Mouse (Mus musculus) Patski (cell line): ENCODE results near the gene Rps4x. TPM values are rescaled to one million over a fixed set of nuclear protein-coding genes. Genes with fewer than 3 reads are reported as not detected.

Experiments
- ATAC-seq: fragments of 100-300 bp; one replicate; pipeline ENCODE4 v1.8.0; 2021
- CTCF ChIA-PET: fragments of 350-600 bp; sonication (Branson Sonifier 250); formaldehyde crosslinking; loops from one replicate; lab custom pipeline; 2022; ENCODE audit warnings: inconsistent platforms; lab: Charles Lee
- POLR2A ChIA-PET: fragments of 350-600 bp; sonication (Branson Sonifier 250); formaldehyde crosslinking; loops from one replicate; lab custom pipeline; 2022; ENCODE audit warnings: antibody characterized with exemption, inconsistent platforms; lab: Charles Lee
- DNase-seq: peaks from one replicate; pipeline ENCODE4 v3.0.0-alpha.2; 2011; ENCODE audit warnings: low read depth, low spot score
- H3K27me3 ChIP-seq: fragments of 371-371 bp; one replicate; pipeline ENCODE4 v1.5.1; 2021
- CTCF ChIP-seq: fragments of 100-300 bp; IDR thresholded peaks from one replicate; pipeline ENCODE4 v1.5.1; 2021
- in situ Hi-C: fragments of 300-500 bp; cut with MboI; formaldehyde crosslinking; loops from 3 replicates; pipeline ENCODE4 v1.11.1; 2018; ENCODE audit warnings: low pct_unique_long_range_greater_than_20kb, mixed read lengths
- polyA plus RNA-seq: library from polyadenylated mRNA; unstranded; gene quantifications from one replicate; pipeline ENCODE4 v1.2.3, GENCODE M21; 2021

Rps4x gene
- polyA plus RNA-seq, 1 experiment from 2014 or later = 1,274 TPM

DNA sequence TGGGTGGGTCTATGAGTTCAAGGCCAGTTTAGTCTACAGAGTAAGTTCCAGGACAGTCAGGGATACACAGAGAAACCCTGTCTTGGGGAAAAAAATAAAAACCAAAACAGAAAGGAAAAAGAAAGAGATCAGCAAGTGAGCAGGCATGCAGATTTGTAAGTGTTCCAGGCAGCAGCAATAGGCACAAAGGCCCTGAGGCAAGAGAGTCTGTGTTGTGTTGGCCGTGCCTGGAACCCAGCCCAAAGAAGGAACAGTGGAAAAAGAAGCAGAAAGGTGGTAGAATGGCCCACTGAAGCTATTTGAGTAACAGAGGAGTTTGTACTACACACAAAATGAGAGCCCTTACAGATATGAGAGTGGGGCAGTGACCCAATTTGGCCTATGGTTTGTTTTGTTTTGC lies 19.5 kb downstream of the Rps4x start:
- in situ Hi-C loops = no loop called here
- DNase-seq (no peak), ATAC-seq (no peak)
- CTCF ChIA-PET = no interaction called here
- POLR2A ChIA-PET = no interaction called here
- no peak for TF ChIP-seq CTCF
- H3K27me3 ChIP-seq = peaks cover 10% of the 10 kb centered on the region

DNA sequence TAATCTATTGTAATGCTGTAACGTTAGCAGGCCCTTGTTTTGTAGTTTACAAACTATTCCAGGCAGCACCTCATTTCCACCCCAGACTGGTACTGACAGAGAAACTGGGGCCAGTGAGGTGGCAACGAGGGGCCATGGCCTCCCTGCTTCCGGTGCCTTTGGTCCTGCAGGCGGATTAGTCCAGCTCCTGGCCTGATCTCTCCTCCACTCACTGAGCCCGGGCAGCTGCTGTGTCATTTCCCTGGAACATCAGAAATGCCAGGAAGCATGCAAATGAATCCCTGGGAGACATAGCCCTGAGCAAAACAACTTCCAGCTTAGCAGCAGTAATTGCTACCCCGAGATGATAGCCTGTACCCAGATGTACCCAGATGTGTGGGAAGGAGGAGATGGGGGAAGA lies 22.2 kb downstream of the Rps4x start:
- CTCF ChIA-PET = no interaction called here
- no peak for TF ChIP-seq CTCF
- POLR2A ChIA-PET = interaction anchor here (1.2 kb wide), 1 partner anchor 22 kb away, joined by 4 read pairs; the partner anchor contains the start of gene Rps4x
- ATAC-seq (peak; percentile 35), DNase-seq (no peak)
- in situ Hi-C loops = no loop called here
- H3K27me3 ChIP-seq = peaks cover 3% of the 10 kb centered on the region

DNA sequence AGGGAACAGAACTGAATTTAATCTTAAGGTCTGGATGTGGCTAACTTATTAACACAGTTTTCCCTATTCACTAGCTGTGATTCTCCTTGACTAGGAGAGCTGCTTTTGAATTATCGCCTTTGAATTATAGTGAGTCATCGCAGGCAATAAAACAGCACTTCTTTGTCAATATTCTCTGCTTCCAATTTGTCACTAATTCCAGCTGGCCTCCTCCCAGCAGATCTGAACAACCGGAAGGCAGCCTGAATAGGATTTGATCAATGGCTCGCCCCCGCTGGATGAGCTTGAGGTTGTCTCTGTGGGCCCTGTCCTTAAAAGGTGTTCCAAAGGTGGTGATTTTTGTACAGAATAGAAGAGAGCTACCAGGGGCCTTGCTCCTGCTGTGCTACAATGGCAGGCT lies 22.7 kb downstream of the Rps4x start:
- H3K27me3 ChIP-seq = peaks cover 3% of the 10 kb centered on the region
- DNase-seq (no peak), ATAC-seq (no peak)
- POLR2A ChIA-PET = interaction anchor here (1.2 kb wide), 1 partner anchor 22 kb away, joined by 4 read pairs; the partner anchor contains the start of gene Rps4x
- TF ChIP-seq CTCF = no peak
- in situ Hi-C loops = no loop called here
- CTCF ChIA-PET = no interaction called here

DNA sequence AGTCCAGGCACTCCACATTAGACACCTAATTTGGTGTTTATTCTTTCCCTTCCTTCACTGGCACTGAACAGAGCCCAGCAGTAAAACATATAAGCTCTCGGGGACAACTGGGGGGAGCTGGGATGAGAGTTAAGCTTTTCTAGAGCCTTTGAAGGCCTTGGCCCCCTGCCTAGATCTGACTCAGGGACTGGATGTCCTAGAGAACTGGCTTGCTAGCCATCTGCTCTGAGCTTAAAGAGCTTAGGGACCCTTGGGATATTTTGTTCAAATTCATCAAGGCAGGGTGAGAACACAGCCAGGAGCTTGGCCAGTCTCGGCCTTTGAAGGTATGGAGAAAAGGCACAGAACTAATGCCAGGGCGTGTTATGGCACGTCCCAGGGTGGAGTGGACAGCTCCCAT lies 25.7 kb downstream of the Rps4x start:
- H3K27me3 ChIP-seq = peaks cover 3% of the 10 kb centered on the region
- ATAC-seq = no peak
- in situ Hi-C loops = no loop called here
- POLR2A ChIA-PET = no interaction called here
- TF ChIP-seq CTCF = no peak
- no peak for DNase-seq
- CTCF ChIA-PET = interaction anchor here (1.0 to 1.4 kb wide), 2 partner anchors 8 to 25 kb away, joined by 3 to 4 read pairs; partner anchors contain the start of gene Rps4x

DNA sequence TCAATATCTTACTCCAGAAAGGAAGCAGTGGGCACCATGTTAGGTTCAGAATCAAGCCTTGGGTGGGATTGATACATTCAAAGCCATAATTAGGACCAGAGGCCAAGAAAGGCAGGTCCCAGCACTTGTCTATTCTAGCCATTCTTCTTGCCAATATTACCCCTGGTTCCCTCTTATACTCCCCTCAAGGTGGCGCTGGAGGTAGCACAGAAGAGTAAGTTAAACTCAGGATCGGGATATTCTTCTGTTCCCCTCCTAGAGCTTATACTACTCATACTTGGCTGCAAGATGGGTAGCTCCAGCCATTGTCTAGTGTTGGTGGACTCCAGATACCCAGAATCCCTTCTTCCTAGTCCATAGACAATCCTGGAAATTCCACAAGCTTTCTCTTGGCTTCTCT lies 26.1 kb downstream of the Rps4x start:
- TF ChIP-seq CTCF = no peak
- DNase-seq (no peak), ATAC-seq (no peak)
- in situ Hi-C loops = no loop called here
- CTCF ChIA-PET = interaction anchor here (1.0 to 1.4 kb wide), 2 partner anchors 9 to 26 kb away, joined by 3 to 4 read pairs; partner anchors contain the start of gene Rps4x
- H3K27me3 ChIP-seq = peaks cover 3% of the 10 kb centered on the region
- POLR2A ChIA-PET = no interaction called here

DNA sequence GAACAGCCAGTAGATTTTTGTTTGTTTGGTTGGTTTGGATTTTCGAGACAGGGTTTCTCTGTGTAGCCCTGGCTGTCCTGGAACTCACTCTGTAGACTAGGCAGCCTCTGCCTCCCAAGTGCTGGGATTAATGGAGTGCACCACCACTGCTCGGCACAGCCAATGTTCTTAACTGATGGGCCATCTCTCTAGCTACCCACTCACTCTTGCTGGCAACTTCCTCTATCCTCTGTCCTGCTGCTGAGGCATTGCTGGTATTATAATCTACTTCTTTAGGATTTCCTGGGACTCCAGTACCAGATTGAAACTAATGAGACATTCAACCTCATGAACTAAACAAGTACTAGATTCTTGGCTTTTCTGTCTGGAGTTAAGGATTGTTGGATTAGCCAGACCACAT lies 28.7 kb downstream of the Rps4x start:
- TF ChIP-seq CTCF = no peak
- CTCF ChIA-PET = no interaction called here

DNA sequence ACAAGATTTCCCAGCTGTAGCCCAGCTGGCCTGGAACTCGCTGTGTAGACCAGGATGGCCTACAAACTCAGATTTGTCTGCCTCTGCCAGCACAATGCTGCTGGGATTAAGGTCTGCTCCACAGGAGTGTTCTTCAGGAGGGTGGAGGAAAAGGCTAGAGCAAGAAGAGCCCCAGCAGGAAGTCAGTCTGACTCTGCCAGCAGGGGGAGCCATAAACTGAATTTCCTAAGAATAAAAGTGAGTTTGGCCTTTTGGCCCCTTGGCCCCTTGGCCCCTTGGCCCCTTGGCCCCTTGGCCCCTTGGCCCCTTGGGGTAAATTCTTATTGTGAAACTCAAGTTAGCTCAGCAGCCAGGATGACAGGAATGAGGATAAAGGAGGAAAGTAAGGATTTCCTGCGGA lies 29.4 kb downstream of the Rps4x start:
- in situ Hi-C loops = loop anchor here (10.0 kb wide), 1 partner anchor 195 kb away; no protein-coding TSS in a partner anchor
- ATAC-seq (no peak), DNase-seq (no peak)
- ChIA-PET POLR2A (no interaction called here), CTCF (no interaction called here)
- TF ChIP-seq CTCF = peak; percentile 68
- peaks cover 1% of the 10 kb centered on the region for H3K27me3 ChIP-seq

More for the DNA sequence above, 28.7 kb downstream of the Rps4x start:
- no peak for DNase-seq
- H3K27me3 ChIP-seq = peaks cover 3% of the 10 kb centered on the region
- ATAC-seq = no peak
- in situ Hi-C loops = no loop called here
- POLR2A ChIA-PET = no interaction called here

DNA sequence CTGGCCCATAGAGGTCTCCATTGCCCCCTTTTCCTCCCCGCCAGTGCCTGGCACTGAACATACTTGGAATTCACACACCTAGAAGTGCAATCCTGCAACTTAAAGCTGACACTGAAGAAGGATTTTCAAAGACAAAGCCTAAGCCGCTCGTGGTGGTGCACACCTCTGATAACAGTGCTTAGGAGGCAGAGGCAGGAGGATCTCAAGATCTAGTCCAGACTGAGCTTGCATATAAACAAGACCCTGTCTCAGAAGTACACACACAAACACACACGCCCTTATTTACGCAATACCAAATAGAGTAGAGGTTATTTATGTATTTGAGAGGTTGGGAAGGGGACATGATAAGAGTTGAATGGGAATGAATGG lies 31.8 kb downstream of the Rps4x start:
- DNase-seq (no peak), ATAC-seq (no peak)
- peak; percentile 29 for TF ChIP-seq CTCF
- ChIA-PET POLR2A (no interaction called here), CTCF (no interaction called here)
- no peaks in the 10 kb centered on the region for H3K27me3 ChIP-seq
- in situ Hi-C loops = loop anchor here (10.0 kb wide), 1 partner anchor 193 kb away; no protein-coding TSS in a partner anchor

DNA sequence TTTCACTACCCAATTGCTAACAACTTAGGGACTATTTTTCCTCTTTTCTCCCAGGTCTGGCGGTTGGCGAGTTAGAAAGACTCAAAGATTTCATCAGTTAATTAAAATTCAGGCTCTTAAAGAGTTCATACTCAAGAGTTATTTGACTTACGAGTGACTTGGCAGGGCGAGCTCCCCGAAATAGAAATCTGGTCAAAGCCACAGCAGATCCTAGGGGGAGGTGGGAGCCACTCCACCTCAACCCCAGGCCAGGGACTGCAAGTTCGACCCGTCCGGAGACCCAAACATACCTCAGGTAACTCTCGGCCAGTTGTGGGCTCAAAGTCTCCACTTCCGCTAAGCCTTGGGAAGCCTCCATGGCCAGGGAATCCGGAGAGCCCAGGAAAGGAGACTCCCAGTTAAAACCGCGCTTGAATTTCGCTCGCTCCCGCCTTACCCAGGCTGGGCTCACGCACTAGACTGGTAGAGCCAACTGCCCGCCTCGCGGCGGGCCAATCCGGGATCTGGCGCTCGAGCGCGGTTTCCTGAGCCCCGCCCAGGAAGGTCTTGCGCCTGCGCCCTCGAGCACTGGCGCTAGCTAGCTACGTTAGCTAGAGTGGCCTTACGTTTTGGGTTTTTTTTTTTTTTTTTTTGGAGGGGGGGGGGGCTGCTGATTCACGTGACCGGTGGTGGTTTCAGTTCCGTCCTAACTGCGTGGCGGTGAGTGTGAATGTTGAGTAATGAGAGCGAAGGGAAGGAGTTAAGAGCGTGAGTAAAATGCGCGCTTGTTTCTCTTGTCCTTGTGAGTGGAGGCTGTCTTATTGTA lies 32.4 kb downstream of the Rps4x start, which contains the start of gene Ercc6l:
Ercc6l (minus strand) TSS at position 474 of the 805 bp plus-strand sequence.
- no peak for TF ChIP-seq CTCF
- no peaks in the 10 kb centered on the region for H3K27me3 ChIP-seq
- in situ Hi-C loops = loop anchor here (10.0 kb wide), 1 partner anchor 192 kb away; no protein-coding TSS in a partner anchor
- CTCF ChIA-PET = no interaction called here
- DNase-seq (peak; percentile 41), ATAC-seq (peak; percentile 86)
- POLR2A ChIA-PET = interaction anchor here (0.5 kb wide), 1 partner anchor 89 kb away, joined by 3 read pairs; no protein-coding TSS in a partner anchor

DNA sequence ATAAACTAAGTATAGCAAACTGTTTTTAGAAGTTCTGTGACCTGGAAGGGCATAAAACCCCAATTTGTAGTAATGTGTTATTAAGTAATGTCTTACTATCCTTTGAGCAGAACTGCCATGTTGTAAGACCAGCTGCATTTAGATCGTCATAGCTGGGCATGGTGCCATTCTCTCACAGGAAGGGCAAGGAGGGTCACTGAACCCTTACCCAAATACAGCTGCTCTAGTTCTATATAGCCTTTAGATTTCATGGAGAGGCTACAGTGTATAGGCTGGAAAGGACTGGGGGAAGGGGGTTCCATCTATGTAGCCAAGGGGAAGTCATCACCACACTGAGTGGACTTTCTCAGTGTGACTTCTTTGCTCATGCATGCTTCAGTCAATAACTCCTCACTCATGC lies 48.0 kb downstream of the Rps4x start:
- ChIA-PET POLR2A (no interaction called here), CTCF (interaction anchor here (1.5 kb wide), 1 partner anchor 11 kb away, joined by 3 read pairs; no protein-coding TSS in a partner anchor)
- peaks cover 6% of the 10 kb centered on the region for H3K27me3 ChIP-seq
- DNase-seq (no peak), ATAC-seq (no peak)
- no peak for TF ChIP-seq CTCF
- in situ Hi-C loops = no loop called here

Other genes starting within 250 kb of the Rps4x start
- gene Rtl5, start 118.1 kb downstream of the Rps4x start, polyA plus RNA-seq = 8.5 TPM
- 76.5 TPM for gene Pin4, start 69.9 kb downstream of the Rps4x start, polyA plus RNA-seq
- 5.7 TPM for gene Ercc6l, start 32.3 kb downstream of the Rps4x start, polyA plus RNA-seq
- 13.0 TPM for gene Cited1, start 62.8 kb upstream of the Rps4x start, polyA plus RNA-seq